Mouse (Mus musculus) left cerebral cortex, postnatal 14 days (tissue): ENCODE measurements around the gene Lck. TPM values are rescaled to one million over a fixed set of nuclear protein-coding genes. Genes with fewer than 3 reads are reported as not detected.

Experiments used
- DNase-seq, 2 experiments: peaks; one replicate each; pipeline ENCODE4 v3.0.0; 2021 to 2022; ENCODE audit warnings: low spot score in 2 of 2, mixed read lengths in 1 of 2
- intact Hi-C: fragments of 180-260 bp; cut with DNase I; formaldehyde crosslinking; loops from one replicate; pipeline ENCODE4 v1.15.1; 2025
- total RNA-seq, 2 experiments: library from RNA; stranded (reverse); gene quantifications; 2 replicates each; pipeline ENCODE4 v1.2.3; 2021

The Lck gene
- total RNA-seq, 2 experiments from 2014 or later = 5.5 to 8.5 TPM

DNA sequence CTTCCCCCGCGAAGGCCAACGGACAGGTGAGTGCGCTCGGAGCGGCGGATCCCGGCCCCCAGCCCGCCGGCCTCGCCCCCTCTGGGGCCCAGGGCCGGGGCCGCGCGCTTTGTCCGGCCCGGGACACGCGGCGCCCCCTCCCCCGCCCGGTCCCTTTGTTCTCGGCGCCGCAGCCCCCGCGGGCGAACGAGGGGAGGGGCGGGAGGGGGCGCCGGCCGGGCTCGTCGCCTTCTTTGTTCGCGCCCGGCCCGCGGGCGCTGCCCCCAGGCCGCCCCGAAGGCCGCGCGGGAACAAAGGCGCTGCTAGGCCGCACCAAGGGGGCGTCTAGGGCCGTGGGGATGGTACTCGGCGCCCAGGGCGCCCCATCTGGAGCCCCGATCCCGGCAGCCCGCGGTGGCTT lies 59.5 kb downstream of the Lck start:
- intact Hi-C loops = loop anchor here (1.0 kb wide), 1 partner anchor 19 kb away; no protein-coding TSS in a partner anchor
- no peak for DNase-seq

DNA sequence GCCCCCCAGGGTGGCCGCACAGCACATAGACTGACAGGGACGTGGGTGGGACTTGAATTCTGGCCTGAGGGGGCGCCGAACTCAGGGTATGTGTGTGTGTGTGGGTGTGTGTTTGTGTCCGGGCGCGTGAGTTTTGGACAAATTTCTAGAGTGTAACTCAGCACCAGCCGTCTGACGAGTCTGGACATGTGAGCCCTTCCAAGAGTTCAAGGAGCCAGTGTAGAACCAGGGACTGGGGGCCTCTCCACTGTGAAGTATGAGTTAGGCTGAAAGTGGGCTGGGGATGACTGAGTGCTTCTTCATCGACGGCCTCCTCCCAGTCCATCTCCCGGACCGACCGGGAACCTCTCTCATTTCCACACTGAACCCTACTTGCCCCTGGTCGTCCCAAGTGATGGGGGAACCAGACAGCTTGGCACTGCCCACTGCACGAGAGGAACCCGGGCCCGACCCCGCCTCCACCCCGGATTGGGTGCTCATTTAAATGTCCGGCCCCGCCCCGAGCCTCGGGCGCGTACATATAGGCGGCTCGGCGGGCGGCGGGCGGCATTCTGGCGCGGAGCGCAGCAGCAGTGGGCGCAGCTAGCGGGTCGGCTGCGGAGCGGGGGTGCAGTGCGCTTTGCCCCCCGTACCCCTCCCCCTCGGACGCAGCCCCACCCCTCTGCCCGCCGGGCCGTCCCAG lies 60.2 kb downstream of the Lck start, which contains the start of gene Marcksl1:
Marcksl1 (plus strand) TSS at position 496 of the 682 bp plus-strand sequence.
- DNase-seq = peak; percentile 89 to 93
- intact Hi-C loops = no loop called here

DNA sequence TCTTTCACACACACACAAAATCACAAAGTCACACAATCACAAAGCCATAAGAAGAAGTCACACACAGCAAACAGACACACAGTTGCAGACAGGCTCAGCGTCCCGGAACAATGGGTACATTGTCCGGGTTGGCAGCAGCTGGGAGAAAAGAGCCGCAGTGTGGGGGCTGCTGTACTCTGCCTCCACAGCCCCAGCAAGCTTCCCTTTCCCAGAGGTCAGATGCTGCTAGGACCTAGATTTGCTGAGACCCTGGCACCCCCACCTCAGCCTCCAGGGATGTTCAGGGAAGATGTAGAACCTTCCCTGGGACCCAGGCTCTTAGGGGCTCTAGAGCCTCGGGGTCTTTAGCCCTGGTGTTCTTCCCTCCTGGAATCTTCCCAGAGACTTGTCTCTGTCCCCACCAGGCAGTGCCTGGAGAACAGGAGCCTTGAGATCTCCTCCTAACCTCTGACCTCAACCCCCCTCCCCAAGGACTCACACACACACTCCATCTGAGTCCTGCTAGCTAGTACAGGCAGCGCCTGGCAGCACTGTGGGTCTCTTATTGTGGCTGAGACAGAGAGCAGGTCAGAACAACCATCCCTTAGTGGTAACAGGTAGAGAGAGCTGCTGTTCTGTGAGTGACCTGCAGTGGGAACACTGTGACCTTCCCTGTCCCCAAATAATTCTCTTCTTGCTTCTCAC lies 61.9 kb downstream of the Lck start:
- DNase-seq = no peak
- intact Hi-C loops = no loop called here

DNA sequence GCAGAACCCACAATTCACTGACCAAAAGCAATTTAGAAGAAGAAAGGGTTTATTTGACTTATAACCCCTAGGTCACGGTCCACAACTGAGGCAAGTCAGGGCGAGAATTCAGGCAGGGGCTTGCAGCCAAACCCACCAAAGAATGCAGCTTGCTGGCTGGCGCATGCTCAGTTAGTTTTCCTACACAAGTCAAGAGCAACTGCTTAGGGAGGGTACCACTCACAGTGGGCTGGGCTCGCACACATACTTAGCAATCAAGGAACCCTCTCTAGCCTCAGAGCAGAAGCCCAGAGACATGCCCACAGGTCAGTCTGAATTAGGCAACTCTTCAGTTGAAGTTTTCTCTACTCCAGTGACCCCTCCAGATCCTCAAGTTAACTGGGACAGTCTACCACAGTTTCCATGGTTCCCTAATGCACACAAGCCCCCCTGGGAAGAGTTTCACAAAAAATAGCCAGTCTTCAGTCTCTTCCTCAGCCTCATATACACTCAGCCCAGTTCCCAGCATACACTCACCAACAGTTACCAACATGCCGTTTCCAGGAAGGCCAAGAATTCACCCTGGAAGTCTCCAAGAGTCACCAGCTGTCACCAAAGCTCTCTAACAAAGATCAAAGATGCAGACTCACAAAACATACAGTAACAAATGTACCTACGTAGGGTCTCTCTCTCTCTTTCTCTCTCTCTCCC lies 62.6 kb downstream of the Lck start:
- intact Hi-C loops = no loop called here
- DNase-seq = no peak

DNA sequence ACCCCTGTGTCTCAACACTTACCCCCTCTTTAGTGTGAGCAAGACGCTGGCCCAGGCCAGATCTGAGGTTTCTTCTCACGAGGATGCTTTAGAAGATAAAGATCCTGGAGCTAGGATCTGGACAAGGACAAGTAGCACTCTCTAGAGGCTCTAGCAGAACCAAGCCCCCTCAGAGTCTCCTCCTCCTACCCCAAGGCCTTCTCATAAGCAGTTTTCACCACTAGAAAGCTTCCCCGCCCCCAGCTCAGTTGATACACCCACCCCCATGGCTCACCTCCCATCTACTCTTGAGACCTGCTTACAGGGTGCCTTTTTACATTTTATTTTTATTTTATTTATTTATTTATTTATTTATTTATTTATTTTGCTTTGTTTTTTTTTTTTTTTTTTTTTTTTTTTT lies 63.8 kb downstream of the Lck start:
- intact Hi-C loops = no loop called here
- no peak for DNase-seq

DNA sequence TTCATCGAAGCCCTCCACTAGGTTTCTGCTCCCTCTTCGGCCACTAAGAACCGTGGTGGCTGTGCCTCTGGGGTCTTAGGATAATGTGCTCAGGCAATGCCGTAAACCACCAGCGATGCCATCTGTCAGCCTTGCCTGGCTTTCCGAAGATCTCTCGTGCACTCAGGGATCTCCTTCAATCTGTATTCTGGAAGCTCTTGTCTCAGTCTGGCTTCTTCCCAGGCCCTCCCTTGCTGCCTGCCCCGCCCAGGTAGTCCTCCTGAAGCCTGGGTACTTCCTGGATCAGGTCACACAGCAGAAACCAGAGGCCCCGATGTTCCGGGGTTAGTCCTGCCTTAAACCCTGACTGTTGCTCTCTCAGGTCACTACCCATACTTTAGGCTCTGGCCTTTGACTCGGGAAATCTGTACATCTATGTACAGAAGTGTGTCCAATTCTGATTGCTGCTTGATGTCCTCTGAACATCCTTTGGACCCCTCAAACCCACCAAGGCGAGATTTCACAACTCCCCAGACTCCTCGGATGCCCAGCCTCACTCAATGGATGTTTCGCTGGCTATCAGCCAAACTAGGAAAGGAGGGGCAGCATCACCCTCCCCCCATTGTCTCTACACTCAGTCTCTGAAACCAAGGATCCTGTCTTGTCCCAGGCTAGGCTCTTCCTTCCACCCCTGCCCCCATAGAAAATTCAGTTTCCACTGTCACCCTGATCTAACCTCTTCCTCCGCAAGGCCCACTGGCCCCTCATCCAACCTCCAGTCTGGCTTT lies 64.4 kb downstream of the Lck start:
- intact Hi-C loops = no loop called here
- no peak for DNase-seq

DNA sequence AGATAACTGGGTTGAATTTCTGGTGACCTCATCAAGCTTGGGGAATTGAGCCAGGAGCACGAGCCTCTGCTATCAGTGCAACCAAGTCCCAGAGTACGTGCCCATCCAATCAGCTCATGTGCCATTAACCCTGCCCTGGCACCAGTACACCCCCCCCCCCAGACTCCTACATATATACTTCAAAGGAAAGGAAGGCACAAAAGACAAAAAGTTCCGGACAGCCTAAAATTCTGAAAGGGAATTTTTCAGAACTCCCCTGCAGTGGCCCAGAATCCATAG lies 65.3 kb downstream of the Lck start:
- intact Hi-C loops = no loop called here
- DNase-seq = no peak

DNA sequence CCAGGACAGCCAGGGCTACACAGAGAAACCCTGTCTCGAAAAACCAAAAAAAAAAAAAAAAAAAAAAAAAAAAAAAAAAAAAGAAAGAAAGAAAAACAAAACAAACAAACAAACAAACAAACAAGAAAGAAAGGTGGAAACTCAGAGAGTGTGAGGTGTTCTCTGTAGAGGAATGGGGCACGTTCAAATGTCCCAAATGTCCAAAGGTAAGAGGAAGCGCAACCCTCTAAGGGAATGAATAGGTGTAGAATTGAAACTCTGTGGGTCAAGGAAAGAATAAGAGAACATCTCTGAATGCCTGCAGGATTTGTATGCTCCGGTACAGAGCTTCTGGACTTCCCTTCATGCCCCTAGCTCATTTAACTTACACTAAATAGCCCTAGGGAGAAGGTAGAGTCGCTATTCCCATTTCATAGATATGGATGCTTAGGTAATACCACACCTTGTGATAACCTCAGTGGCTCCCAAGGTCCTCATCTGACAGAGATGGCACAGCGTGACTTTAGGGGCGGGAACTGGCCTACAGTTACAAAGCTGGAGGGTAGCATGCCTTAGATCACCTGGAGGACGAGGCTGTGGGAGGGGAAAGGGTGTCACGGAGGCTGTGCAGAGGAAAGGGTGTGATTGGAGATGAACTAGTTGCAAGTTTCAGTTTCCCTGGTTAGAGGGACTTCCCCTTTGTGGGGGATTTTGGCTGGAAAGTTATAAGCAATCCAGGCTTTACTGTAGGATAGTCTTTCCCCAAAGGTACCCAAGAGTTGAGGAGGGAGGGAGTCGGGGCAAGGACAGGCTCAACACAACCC lies 65.8 kb downstream of the Lck start:
- intact Hi-C loops = no loop called here
- DNase-seq = no peak

DNA sequence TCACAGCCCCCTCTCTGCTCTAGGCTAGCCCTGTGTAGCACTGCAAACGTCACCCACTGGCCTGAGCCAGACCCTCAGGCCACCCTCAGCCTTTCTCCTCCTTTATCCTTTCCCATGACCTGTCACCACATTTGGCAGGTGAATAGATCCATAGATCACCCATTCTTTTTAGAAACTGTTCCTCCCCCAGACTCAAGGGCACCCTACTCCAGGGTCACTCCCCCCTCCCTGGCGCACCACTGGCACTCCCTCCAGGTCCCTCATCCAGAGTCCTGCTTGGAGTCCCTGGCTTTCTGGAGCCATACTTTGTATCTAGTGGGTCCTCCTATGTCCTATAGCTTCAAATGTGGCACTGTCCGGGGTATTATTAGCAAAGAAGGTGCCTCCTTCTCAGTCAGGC lies 67.9 kb downstream of the Lck start:
- no peak for DNase-seq
- intact Hi-C loops = no loop called here

DNA sequence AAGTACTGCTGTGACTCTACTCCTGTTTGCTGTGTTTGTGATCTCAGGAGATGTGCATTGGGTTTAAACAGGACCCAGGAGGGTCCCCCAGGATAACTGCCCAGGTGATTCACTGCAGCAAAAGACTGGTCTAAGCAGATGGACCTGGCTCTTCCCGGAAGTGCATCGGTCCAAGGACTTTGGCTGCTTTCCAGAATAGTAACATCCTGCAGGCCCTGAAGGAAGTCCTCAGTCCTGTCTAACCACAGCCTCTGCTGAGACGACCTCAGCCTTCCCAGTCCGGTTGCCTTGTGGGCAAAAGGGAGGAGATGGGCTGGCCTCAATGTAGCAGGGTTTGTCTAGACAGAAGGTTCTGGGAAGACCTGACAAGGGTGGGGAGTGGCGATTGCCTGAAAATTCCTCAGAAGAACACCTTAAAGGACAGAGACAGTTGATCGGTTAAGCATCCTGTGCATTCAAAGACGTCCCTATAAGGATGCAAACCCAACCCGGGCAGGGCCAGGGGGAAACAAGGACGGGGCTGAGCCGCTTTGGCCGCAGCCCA lies 70.5 kb downstream of the Lck start:
- no peak for DNase-seq
- intact Hi-C loops = no loop called here

DNA sequence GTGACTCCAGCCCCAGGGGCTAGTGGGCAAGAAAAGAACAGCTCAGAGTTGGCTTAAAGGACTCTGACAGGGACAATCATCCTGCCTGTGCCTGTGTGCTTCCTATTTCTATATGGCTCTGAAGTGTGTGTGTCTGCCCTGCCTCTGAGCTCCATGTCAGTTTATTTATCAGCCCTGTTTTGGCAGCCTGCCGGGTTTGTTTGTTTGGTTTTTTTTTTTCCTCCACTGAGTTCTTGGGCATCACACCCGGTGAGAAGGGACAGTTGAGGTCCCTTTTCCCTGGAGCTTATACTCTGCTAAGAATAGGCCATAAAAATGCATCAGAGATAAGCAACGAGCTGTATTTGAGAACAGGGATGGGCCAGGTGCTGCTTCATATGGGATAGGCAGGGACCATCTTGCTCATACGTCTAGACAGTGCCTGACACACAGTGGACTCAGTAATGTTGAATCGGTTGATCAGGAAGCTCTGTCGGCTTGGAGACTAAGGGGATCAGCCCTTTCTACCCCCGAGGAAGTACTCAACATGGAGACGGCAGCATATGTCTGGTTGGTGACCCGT lies 71.0 kb downstream of the Lck start:
- DNase-seq = no peak
- intact Hi-C loops = no loop called here

DNA sequence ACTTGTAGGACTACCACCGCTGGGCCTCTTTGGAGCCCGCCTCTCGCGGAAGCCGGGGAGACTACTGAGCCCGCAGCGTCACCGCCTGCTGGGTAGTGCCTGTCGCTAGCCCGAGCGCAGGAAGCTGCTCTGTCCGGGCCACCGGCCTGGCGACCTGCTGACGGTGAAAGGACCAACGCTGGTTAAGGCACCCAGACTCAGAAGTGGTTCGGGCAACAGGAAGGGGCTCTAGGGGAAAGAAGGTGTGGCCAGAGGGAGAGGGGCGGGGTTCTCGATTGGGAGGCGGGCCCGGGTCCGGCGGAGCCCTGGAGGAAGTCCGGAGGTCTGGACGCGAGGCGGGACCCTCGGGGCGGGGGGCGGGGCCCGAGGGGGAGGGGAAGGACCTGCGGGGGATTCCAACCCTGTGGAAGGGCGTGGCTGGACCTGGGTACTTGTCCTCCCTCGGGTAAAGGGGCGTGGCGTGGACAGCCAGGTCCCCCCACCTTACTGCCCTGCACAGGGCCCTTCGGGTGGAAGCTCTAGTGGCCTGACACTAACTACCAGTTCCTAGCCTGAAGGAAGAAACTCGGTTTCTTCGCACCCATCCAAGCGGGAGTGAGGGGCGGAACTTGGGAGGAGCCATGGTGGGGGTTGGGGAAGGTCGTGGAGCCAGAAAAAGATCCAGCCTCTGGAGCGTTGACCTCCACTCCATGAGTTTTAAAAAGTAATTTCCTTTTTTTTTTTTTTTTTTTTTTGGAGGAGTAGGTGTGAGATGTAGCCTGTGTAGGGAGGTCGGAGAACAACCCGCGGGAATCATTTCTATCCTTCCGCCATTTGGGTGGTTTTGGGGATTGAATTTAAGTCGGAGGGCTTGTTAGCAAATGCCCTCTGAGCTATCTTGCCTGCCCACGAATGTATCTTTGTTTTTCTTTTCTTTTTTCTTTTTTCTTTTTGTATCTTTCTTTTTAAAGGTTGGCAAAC lies 72.6 kb downstream of the Lck start:
- peak; percentile 49 to 73 for DNase-seq
- intact Hi-C loops = no loop called here

DNA sequence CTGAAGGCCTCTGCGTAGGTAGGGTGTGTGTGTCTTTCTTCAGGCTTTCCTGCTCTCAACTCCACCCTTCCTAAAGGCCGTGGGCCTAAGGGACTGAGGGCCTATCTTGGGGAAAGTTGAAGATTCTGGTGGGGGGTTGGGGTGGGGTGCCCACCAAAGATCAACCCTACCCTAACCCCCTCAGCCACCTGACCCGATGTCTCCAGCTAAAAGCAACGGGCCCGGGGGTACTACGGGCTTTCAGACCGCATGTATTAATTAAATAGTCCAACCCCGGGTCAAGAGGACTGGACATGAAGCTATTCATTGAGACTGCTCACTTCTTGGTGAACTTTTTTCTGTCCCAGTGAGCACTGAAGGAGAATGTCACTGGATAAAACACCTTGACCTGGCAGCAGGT lies 73.4 kb downstream of the Lck start:
- no peak for DNase-seq
- intact Hi-C loops = no loop called here

DNA sequence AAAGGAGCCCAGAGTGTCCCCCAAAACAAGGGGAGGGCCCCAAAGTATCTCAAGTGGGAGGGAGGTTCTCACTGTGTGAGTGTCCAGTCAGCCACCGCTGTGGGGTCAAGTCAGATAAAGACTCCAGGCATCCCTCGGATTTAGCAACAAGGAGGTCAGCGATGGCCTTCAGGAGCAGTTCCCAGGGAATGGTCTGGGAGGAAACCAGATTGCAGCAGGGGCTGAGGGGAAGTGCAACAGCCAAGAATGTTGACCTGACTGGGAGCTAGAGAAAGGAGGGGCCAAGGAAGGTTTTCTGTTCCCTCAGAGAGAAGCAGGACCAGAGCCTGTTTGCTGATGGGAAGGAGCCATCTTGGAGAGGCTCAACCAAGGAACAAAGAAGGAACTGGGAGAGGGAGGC lies 74.5 kb downstream of the Lck start:
- no peak for DNase-seq
- intact Hi-C loops = no loop called here
